Mouse (Mus musculus): ENCODE results near the gene Strada.
"Not testable (repeated sequence)": the region's sequence is repeated elsewhere in the genome, so short reads cannot be mapped to it uniquely, and the experiment has no call there.

The Strada gene

DNA sequence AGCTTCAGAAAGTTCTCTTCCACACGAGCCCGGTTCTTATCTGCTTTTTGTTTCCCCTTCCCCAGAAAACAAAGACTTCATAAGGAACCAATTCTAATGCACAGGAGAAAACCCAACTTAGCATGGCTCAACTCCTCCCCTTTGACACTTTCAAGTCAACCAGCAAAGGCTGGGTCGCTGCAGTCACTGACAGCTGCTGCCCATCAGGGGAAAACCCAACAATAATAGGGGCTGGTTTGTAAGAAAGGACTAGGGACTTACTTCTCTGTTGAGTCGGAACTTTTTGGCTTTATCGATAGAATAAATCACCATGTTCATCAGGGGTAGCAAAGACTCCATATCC is at the start of gene Strada:
Gene Strada (minus strand): TSS at position 46 of the 343 bp plus-strand sequence.
- DNase-seq = no peak

DNA sequence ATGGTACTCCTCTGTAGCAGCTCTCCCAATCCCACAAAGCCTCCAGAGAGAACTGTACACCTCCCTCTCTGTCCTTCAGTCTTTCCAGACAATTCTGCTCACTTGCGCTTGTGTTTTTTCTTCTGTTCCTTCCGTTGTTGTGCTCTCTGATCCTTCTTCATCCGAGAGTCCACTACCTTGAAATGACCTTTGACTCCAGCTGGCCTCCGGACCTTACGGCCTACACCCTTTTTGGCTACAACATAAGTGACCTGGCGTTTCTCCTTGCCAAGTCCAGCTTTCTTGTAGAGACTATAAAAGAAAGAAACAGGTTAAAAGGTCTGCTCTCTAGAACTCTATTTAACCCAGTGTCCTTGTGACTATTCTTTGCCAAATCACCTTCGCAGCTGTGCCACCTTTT is 47.4 kb upstream of the Strada start:
- no peak for DNase-seq

GRCm38 (mm10) chr11:106246834-106247233 is 44.9 kb upstream of the Strada start:
- no peak for DNase-seq

- not testable (repeated sequence) for DNase-seq
These were observed 32.0 kb upstream of the Strada start for GRCm38 (mm10) chr11:106233978-106234377.

GRCm38 (mm10) chr11:106220603-106221002 is 18.6 kb upstream of the Strada start:
- DNase-seq = no peak

DNA sequence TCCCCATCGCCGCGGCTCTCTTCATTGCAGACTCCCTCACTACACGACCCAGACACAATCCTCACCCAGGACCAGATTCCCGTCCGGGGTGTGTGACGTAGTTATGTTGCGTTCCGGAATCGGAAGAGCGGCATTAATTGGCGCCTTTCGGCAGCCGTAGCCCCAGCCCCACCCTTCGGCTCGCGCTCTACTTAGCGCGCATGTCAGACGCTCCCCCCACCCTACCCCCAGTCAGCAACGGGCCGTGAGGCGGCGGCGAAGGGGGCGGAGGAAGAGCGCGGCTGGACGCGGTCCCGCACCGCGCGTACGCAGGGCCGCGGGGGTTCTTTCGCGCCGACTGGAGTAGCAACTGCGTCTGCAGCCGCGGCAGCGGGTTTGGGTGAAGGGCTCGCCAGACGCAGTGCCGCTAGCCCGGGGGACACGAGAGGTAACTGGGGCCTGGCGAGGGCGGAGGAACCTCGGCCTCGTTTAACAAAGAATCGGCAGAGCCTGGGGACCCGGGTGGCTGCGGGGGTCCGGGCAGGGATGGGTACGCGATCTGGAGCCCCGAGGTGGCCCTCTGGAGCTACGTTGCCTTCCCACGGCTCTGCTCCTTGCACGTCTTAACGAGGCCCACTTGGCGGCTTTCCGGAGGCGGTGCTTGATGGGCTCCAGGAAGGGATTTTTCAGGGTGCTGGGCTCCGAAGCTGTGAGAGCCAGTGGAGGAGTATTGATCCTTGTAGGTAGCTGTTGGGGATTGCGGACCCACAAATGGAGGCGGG is 14.9 kb upstream of the Strada start, which contains the start of gene Ddx42:
Gene Ddx42 (plus strand): TSS at position 197 of the 761 bp plus-strand sequence.
- DNase-seq = peak; percentile 95

DNA sequence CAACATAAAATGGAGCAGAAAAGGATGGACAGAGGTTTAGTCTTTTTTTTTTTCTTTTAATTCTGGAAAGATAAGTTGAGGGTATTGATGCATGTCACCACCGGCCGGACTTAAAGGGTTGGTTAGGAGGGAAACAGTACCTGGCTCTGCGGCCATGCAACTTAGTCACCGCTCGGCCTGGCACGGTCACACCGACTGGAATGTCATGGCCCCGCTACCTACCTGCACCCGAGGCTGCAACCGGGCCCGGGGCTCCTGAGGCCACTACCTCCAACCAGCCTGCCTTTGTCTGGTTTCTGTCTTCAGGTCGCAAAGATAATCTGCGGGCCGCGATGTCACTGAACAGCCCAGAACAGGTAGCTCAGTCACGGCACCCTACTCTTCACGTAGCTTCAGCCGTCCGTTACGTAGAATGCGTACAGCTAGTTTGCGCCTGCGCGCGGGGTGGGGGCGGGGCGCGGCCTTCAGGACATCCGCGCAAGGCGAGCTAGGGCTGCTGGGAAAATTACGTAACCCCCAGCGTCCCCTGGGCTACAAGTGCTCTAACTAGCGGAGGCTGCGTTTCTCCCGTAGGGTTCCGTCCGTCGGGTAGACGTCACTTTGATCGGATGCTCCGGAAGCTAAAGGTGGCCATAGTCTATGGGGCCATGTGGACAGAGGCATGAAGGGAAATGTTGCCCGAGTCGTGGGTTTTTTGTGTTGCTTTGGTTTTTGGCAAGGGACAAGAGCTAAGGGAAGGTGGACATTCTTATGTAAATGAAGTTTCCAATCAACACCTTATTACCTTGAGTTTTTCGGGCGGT is 14.2 kb upstream of the Strada start, which contains the start of gene Ccdc47:
Gene Ccdc47 (minus strand): TSS at position 418 of the 803 bp plus-strand sequence.
- DNase-seq = peak; percentile 99

GRCm38 (mm10) chr11:106215450-106215859 is 13.5 kb upstream of the Strada start:
- no peak for DNase-seq

GRCm38 (mm10) chr11:106214856-106215255 is 12.9 kb upstream of the Strada start:
- no peak for DNase-seq

DNA sequence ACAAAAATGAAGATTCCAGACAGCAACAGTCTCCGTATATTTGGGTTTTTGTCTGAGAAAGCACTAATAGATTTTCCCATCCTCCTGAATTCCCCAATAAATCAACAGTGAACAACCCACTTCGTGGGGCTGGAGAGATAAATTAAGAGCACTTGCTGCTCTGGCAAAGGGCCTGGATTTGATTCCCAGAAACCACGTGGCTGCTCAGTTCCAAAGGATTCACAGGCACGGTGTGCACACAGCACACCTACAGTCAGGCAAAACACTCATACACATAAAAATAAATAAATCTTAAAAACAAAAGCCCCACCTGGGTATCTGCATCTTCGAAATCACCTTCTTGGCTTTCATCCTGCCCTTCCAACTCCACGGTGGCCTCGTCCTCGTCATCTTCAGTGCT is 10.8 kb upstream of the Strada start:
- DNase-seq = no peak

DNA sequence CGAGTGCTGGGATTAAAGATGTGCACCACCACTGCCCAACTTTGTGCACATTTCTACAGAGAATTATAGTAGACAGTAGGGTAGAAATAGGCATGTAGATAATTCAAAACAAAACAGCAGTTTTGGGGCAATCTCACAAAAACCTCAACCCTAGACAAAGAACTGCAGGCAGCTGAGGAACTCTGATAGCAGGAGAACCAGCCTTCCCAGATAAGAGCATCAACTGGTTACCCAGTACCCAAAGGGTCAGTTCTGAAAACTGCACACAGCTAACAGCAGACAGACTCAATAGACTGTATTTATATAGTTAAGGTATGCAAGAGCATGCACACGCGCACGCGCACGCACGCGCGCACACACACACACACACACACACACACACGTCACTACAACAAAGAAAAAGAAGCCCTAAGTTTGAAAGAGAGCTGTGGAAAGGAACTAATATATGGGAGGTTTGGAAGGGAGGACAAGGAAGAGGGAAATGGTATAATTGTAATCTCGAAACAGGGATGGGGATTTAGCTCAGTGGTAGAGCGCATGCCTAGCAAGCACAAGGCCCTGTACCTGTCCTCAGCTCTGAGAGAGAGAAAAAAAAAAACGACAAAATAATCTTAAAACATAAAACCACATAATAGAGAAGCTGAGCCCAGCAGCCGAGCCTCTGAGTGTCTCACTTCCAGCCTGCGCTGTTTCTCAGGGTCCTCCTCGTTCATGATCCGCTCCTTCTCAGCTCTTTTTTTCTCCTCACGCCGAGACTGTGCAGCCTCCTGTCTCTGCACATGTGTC is 438 bp downstream of the Strada start:
- no peak for DNase-seq

DNA sequence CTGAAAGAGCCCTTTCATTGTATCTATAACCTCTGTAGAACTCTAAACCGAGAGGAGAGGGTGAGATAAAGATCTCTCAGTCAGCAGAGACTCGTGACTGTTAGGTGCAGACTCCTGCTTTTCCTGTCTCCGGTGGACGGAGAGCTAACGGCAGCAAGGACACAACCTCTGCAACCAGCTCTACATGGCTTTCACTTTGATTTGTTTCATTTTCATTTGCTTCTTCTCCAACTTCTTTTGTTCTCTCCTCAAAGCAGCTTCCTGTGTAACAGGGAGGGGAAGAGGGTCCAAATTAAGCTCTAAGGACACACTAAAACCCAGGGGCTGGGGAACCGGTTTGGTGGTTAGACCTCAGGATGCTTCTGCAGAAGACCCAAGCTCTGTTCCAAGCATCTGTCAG is 1.2 kb downstream of the Strada start:
- no peak for DNase-seq

- not testable (repeated sequence) for DNase-seq
These were observed 2.0 kb downstream of the Strada start for GRCm38 (mm10) chr11:106199997-106200396.

DNA sequence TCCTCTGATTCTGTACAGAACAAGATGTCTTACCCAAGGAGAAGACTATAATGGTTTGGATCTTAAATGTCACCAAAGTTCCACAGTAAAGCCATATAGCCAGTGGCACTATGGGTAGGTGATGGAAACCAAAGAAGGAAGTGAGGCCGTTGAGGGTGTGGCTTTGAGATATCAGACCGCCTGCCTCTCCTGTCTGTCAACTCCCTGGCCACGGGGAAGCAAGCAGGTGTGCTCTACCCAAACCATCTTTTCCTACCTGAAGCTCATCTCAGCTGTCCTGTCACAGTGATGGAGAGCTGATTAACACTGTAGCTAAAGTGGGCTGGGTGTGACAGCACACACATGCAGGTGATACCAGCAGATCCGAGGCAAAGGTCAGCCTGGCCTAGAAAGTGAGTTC is 3.7 kb downstream of the Strada start:
- DNase-seq = no peak

- DNase-seq = no peak
These were observed 6.6 kb downstream of the Strada start for GRCm38 (mm10) chr11:106195341-106195740.

- no peak for DNase-seq
These were observed 7.1 kb downstream of the Strada start for GRCm38 (mm10) chr11:106194891-106195290.

DNA sequence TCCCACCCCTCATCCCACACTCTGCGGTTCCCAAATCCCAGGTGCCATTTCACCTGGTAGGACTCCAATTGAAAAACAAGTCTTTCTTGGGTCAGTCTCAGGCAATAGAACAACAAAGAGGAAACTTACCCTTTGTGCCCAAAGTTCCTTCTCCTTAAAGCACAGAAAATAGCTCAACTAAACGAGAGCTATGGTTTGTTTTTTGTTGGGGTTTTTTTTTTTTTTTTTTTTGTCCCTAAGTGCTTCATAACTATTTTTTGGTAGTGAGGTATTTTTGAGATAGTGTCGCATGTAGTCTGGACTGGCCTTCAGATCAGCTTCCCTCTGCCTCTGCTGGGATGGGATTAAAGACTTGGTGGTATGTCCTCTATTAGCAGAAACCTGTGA is 7.8 kb downstream of the Strada start:
- DNase-seq = no peak

DNA sequence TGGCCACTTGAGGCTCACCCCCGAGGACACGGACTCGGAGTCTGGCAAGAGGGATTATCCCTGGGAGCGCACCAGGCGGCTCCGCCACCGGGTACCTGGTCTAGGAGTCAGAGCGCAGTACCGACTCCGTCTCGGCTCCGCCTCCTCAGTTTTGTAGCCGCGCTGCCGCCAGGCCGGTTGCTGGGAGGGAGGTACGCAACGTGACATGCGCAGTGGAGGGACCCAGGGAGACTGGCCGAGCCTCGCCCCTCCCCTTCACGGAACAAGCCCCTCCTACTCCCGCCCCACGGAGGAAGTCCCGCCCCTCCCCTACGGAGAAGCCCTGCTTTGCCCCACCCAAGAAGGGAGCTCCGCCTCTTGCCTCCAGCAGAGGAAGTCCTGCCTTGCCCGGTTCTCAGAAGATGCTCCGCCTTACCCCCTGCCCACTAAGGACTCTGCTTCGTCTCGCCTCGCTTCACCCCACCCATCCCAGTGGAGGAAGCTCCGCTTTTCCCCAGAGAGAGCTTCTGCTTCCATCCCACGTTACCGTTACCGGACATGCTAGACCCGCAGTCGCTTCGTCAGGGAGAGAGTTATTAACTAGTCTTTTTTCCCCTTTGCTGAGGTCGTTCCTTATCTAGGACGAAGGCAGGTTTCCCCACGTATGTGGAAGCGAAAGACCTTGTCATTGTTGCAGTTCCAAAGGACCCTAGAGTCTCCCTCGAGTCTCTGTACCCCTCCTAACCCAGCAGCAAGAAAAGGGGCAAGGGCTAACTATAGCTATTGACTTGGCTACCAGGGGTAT is 8.4 kb downstream of the Strada start:
- peak; percentile 96 for DNase-seq

- DNase-seq = no peak
These were observed 9.2 kb downstream of the Strada start for GRCm38 (mm10) chr11:106192657-106193370.

GRCm38 (mm10) chr11:106192241-106192640 is 9.7 kb downstream of the Strada start:
- no peak for DNase-seq

DNA sequence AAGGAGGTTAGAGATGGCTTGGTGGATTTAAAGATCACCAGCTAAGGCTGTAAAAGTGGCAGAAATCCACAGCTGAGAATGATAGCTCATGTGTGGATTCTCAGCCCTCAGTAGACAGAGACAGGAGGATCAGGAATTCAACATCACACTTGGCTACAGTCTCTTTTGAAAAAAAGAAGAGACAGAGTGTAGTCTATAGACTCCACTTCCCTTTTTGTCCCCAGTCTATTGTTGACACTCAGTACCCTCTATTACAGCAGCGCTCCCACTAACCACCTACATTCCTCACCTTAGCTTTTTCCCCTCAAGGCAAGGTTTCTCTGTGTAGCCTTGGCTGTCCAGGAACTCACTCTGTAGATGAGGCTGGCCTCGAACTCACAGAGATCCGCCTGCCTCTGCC is 10.3 kb downstream of the Strada start:
- no peak for DNase-seq

DNA sequence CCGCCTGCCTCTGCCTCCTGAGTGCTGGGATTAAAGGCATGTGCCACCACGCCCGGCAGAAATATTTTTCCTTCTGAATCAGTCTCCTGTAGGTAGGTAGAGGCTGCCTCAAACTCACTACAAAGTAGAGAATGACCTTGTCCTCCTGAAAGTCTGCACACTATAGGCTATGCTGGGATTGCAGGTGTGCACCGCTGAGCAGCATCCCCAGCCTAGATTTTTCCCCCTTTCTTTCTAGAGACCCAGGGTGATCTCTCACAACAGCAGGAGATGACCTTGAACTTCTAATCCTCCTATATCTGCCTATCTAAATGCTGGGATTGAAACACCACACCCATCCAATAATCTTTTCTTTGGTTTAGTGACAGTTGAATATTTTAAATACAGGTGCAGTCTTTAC is 14.6 kb downstream of the Strada start:
- no peak for DNase-seq
